Mouse (Mus musculus) v-Abl transformed pro-B cells (cell line): ENCODE data around the gene Pold4.

Experiments used
- in situ Hi-C, 2 experiments: fragments of 400-800 bp; cut with MboI; formaldehyde crosslinking; loops; one replicate each; pipeline ENCODE4 v1.15.1; 2025; ENCODE audit not compliant: unreplicated experiment in 2 of 2

Gene Pold4

DNA sequence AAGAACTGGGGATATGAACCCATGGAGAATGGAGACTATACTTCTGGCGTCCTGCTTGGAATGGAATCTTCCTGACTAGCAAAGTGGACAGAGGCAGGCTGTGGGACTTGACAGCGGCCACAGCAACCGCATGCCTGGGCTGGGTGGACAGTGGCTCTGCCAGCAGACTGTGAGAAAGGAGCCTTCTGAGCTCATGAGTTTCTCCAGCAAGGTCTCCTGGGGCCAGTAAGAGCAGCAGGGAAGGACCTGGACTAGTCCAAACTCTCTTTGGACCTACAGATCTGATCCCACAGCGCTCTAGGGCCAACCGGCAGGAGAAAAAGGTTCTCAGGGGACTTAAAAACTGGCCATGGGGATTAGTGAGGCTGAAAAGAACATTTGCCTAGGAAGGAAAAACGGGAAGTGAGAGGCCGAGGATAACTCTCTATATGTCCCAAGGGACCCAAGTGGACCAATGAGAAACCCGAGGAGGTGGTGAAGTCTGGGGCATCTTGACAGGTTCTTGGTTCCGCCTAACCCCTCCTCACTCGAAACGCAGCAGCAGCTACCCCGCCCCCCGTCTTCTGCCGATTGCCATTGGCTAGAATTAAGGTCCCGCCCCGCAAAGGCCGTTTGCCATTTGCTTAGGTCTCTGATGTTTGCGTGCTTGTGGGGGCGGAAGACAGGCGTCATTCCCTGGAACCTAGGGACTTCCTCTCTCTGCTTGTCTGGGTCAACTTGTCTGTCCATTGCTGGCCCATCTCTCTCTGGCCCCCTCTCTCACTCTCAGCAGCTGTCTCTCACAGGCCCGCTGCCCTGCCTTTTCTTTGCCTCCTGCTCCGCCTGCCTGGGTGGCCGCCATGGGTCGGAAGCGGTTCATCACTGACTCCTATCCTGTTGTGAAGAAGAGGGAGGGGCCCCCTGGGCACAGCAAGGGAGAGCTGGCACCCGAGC lies at the start of gene Pold4:
Gene Pold4 (plus strand): TSS at position 647 of the 933 bp plus-strand sequence.
- in situ Hi-C loops, result loop anchor here in 1 of 2 experiments (10.0 kb wide), 1 partner anchor 447 kb away; no protein-coding TSS in a partner anchor

DNA sequence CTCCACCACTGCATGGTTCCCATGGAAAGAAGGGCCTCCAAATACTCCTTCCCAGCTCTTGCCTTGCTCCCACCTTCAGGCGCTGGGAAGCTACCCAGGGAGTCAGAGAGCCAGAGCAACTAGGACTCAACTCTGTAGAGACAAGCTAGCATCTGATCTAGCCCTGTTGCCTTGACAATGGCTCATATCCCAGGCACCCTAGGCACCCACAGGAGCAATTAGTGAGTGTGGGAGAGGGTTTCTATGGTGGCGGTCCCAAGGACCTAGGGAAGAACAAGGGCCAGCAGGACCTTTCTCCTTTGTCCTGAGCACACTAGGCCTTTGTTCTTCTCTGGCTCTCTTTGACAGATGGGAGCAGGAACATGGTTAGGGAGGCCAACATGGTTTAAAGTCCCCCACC lies 48.0 kb upstream of the Pold4 start:
- in situ Hi-C loops, result no loop called here

GRCm38 (mm10) chr19:4184976-4185975 lies 46.4 kb upstream of the Pold4 start:
- in situ Hi-C loops, result no loop called here

DNA sequence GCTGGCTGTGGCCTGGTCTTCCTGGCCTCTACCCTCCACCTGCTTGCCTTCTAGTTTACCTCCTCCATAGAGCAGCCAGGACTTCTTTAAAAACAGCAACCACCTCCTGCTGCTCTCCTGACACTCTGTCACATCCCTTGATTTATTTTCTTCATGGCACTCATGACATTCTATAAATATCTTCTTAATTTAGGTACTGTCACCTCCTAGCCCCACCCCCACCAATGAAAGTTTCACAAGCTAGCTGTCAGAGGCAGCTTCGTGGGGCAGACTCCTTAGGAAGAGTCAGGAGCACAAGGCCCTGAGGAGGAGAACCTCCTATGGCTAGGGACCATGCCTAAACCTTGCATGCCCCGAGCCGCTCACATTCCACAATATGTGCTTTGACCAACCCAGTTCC lies 44.4 kb upstream of the Pold4 start:
- in situ Hi-C loops, result no loop called here

DNA sequence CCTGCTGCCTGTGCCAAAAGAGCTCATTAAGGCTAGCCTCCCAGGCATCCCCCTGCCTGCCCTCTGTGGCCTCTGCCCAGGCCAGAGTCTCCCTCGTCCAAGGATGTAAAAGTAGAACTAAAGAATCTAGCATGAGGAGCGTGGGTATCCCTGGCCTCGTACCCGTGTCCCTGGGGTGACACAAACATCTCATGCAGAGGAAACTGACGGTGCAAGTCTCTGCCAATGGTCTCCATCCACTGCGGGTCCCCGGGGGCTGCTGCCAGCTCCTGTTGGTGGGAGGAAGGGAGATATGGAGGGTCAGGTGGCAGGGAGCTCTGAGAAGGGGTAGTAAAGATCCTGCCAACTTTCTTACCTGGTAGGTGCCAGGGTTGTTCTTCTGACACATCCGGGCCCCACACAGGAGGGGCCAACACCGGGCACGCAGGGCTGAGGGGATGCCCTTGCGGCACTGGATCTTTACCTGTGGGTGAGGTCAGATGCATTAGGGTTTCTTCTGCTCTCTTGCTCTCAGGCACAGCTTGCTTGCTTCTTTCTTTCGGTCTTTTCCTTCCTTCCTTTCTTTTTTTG lies 42.6 kb upstream of the Pold4 start:
- in situ Hi-C loops, result no loop called here

DNA sequence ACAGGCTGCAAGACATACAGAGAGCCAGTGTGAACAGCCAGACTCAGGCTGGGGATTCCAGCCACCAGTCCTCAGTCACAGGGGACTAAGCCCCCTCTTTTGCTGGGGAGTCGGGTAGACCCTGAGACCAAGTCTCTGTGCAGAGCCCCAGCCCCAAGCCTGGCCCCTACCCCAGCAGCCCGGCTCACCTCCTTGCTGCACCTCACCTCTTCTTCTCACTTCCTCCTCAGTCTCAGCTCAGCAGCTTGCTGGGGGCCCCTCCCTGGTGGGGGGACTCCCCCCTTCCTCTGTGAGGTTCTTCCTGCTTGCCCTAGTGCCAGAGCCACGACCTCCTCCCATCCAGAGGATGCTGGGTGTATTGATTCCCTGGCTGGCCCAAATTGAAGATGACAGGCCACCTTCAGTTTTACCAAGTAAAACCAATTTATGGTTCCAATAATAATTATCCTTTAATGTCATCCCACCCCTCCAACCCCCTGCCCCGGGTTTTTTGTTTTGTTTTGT lies 40.8 kb upstream of the Pold4 start, which contains the start of gene Tbc1d10c:
Gene Tbc1d10c (minus strand): TSS at position 454 of the 504 bp plus-strand sequence.
- in situ Hi-C loops, result no loop called here

DNA sequence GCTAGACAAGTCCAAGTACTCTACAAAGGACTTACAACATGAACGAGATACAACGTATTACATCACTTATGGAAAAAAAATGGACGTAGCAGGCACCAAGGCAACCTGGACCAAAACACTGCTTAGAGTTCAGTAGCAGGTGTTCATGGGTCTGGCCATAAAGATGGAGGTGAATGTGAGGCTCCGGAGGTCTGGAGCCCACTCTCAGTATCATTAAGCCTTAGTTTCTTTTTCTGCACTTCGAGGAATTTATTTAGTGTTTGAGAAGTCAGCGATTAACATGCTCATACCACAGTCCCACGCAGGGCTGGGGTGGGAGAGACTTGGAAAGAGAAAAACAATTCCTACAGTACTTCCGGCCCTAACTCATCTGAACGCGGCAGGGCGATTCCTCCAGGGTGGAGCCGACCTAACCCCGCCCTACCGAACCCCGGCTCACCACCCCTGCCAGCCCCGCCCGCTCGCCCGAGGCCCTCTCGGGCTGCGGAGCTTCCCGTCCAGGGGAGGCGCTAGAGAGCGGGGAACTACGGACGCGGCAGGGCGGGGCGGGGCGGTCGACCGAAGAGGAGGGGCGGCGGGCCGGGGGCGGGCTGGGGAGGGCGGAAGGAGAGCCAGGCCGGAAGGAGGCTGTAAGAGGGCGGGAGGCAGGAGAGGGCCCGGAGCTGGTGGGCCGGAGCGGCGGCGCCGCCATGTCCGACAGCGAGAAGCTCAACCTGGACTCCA lies 40.0 kb upstream of the Pold4 start, which contains the start of gene Ppp1ca:
Gene Ppp1ca (plus strand): TSS at position 538 of the 723 bp plus-strand sequence.
- in situ Hi-C loops, result no loop called here

- in situ Hi-C loops, result no loop called here
Observed at GRCm38 (mm10) chr19:4192251-4192985, 39.3 kb upstream of the Pold4 start.

GRCm38 (mm10) chr19:4193129-4193528 lies 38.6 kb upstream of the Pold4 start:
- in situ Hi-C loops, result no loop called here

DNA sequence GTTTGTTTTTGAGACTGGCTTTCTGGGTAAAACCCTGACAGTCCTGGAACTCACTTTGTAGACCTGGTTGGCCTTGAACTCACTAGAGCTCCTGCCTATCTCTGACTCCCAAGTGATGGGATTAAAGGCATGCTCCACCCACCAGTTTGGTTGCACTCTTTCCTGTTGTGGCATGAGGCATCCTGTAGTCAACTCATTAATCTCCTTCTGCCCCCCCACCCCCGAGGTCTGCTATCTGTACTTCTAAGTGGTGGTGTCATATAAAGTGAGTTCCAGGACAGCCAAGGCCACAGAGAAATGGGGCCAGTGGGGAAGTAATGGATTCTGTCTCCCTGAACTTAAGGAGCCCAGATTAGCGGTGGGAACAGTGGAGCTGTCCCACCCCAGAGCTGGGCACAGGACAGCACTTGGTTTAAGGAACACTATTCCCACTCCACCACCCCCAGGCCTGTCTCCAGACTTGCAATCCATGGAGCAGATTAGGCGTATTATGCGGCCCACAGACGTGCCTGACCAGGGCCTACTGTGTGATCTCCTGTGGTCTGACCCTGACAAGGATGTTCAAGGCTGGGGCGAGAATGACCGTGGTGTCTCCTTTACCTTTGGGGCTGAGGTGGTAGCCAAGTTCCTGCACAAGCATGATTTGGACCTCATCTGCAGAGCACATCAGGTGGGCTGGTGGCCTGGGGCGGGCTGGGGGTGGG lies 37.5 kb upstream of the Pold4 start:
- in situ Hi-C loops, result no loop called here

- in situ Hi-C loops, result no loop called here
Observed at GRCm38 (mm10) chr19:4194776-4195650, 36.7 kb upstream of the Pold4 start.

- in situ Hi-C loops, result no loop called here
Observed at GRCm38 (mm10) chr19:4196048-4196447, 35.7 kb upstream of the Pold4 start.

DNA sequence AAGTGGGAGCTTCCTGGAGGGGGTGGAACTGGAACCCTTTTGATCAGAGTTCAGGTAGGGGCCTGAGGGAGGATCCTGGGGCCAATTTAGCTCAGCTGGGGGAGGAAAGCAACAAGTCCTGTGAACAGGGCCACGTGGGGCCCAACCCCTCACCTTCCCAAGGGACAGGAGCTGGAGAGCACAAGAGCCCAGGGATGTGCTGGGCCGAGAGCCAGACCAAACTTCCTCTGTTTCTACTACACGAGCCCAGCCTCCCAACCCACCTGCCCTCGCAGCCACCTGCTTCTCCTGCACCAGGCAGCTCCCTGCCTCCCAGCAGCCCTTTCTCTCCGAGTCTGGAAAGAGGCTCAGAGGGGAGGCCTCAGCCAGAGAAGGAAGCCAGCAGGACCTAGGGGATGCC lies 35.2 kb upstream of the Pold4 start:
- in situ Hi-C loops, result no loop called here

DNA sequence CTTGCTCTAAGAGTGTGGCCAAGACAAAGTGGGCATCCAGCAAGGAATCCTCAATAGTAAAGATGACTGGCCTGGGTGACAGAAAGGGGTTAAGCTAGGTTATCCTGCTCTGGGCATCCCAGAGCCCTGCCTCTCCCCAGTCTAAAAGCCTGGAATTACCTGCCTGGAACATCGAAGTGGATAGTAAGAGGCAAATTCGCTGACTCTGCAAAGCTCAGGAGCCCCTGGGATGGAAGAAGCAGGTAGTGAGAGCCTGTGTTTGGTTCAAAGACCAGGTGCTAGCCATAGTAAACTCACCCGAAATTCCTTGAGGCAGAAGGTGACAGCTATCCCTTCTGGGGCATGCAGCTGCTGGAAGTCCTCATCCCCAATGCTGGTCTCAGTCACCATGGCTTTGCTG lies 34.5 kb upstream of the Pold4 start:
- in situ Hi-C loops, result no loop called here

- in situ Hi-C loops, result loop anchor here (5.0 kb wide), 5 partner anchors 34 to 184 kb away; partner anchors contain the start of gene Aip (in 1 of the 2)
Observed at GRCm38 (mm10) chr19:4201291-4201909, 30.3 kb upstream of the Pold4 start, which contains the start of gene Rad9a. Gene Rad9a (minus strand): TSS chr19:4201662.

GRCm38 (mm10) chr19:4202149-4202548 lies 29.6 kb upstream of the Pold4 start:
- in situ Hi-C loops, result loop anchor here (5.0 kb wide), 5 partner anchors 35 to 185 kb away; partner anchors contain the start of gene Aip (in 1 of the 2)

DNA sequence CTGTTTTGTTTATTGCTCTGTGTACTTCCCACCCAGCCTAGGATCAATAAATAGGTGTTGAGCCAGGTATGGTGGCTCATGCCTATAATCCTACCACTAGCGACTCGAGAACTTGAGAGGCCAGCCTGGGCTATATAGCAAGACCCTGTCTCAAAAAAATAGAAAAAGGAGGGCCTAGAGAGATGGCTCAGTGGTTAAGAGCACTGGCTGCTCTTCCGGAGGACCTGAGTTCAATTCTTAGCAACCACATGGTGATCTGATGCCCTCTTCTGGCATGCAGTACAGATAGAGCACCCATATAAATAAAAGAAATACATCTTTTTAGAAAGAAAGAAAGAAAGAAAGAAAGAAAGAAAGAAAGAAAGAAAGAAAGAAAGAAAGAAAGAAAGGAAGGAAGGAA lies 28.6 kb upstream of the Pold4 start:
- in situ Hi-C loops, result loop anchor here (5.0 kb wide), 5 partner anchors 36 to 186 kb away; partner anchors contain the start of gene Aip (in 1 of the 2)
